Mouse (Mus musculus) MEL (cell line): ENCODE measurements around the gene Olfr1392. TPM values are rescaled to one million over a fixed set of nuclear protein-coding genes. Genes with fewer than 3 reads are reported as not detected.

ENCODE experiments used
- DNase-seq: peaks from one replicate; pipeline ENCODE4 v3.0.0; 2011; ENCODE audit warnings: low read depth, low spot score
- H3K27ac ChIP-seq: 2 replicates; pipeline ENCODE4 v1.5.1; 2012; ENCODE audit warnings: low read depth, mild to moderate bottlenecking, control low read depth, low read length, moderate library complexity; ENCODE audit not compliant: control insufficient read depth
- H3K27me3 ChIP-seq, 2 experiments: fragments of 150-350 bp in 1 of 2; sonication (generic) in 1 of 2; 2 replicates each; pipeline ENCODE4 v1.6.1; 2012; ENCODE audit warnings: low read length in 2 of 2, mild to moderate bottlenecking in 2 of 2, improper control_type of control experiment in 1 of 2, moderate library complexity in 1 of 2; ENCODE audit not compliant: insufficient read depth in 2 of 2, control insufficient read depth in 1 of 2
- H3K36me3 ChIP-seq, 2 experiments: 2 replicates each; pipeline ENCODE4 v1.6.1; 2012 to 2014; ENCODE audit warnings: low read length in 2 of 2, improper control_type of control experiment in 1 of 2, inconsistent platforms in 1 of 2, mild to moderate bottlenecking in 1 of 2; ENCODE audit not compliant: insufficient read depth in 2 of 2, control insufficient read depth in 1 of 2
- H3K4me1 ChIP-seq, 2 experiments: fragments of 150-350 bp in 1 of 2; sonication (generic) in 1 of 2; 2 replicates each; pipeline ENCODE4 v1.6.1; 2012; ENCODE audit warnings: low read length in 2 of 2, improper control_type of control experiment in 1 of 2, mild to moderate bottlenecking in 1 of 2; ENCODE audit not compliant: insufficient read depth in 2 of 2, control insufficient read depth in 1 of 2
- H3K4me3 ChIP-seq, 2 experiments: fragments of 150-350 bp in 1 of 2; sonication (generic) in 1 of 2; 2 replicates each; pipeline ENCODE4 v1.5.1; 2012; ENCODE audit warnings: low read depth in 2 of 2, low read length in 2 of 2, mild to moderate bottlenecking in 2 of 2, moderate library complexity in 2 of 2, control low read depth in 1 of 2, improper control_type of control experiment in 1 of 2; ENCODE audit not compliant: control insufficient read depth in 1 of 2, insufficient read depth in 1 of 2
- H3K79me2 ChIP-seq: 2 replicates; pipeline ENCODE4 v1.6.1; 2012; ENCODE audit warnings: mild to moderate bottlenecking, low read length, moderate library complexity; ENCODE audit not compliant: control insufficient read depth, poor library complexity, insufficient read depth
- H3K9ac ChIP-seq: 2 replicates; pipeline ENCODE4 v1.6.1; 2012; ENCODE audit warnings: low read depth, mild to moderate bottlenecking, control low read depth, low read length, moderate library complexity; ENCODE audit not compliant: control insufficient read depth, poor library complexity, severe bottlenecking
- H3K9me3 ChIP-seq: fragments of 150-350 bp; sonication (generic); replicated peaks from 2 replicates; pipeline ENCODE4 v1.6.1; 2012; ENCODE audit warnings: mild to moderate bottlenecking, low read length, improper control_type of control experiment, moderate library complexity; ENCODE audit not compliant: insufficient read depth
- BHLHE40 ChIP-seq: IDR thresholded peaks from 2 replicates; pipeline ENCODE4 v1.6.1; 2012; ENCODE audit warnings: low read depth, mild to moderate bottlenecking, inconsistent platforms, low read length, improper control_type of control experiment, borderline replicate concordance
- CHD2 ChIP-seq: IDR thresholded peaks from 2 replicates; pipeline ENCODE4 v1.6.1; 2011; ENCODE audit warnings: low read length, improper control_type of control experiment
- CTCF ChIP-seq, 3 experiments: IDR thresholded peaks in 2 of 3; conservative IDR thresholded peaks in 1 of 3; 2 replicates each; pipeline ENCODE4 v1.5.1; 2011 to 2012; ENCODE audit warnings: low read length in 3 of 3, low read depth in 2 of 3, mild to moderate bottlenecking in 2 of 3, improper control_type of control experiment in 1 of 3, inconsistent platforms in 1 of 3, mixed read lengths in 1 of 3, moderate library complexity in 1 of 3; ENCODE audit not compliant: control insufficient read depth in 1 of 3, insufficient read depth in 1 of 3, poor library complexity in 1 of 3, severe bottlenecking in 1 of 3
- ELF1 ChIP-seq: IDR thresholded peaks from 2 replicates; pipeline ENCODE4 v1.6.1; 2014; ENCODE audit warnings: low read depth, mild to moderate bottlenecking, inconsistent platforms, low read length, improper control_type of control experiment, moderate library complexity
- EP300 ChIP-seq, 2 experiments: IDR thresholded peaks; 2 replicates each; pipeline ENCODE4 v1.6.1; 2011; ENCODE audit warnings: improper control_type of control experiment in 2 of 2, low read length in 2 of 2, low read depth in 1 of 2, mild to moderate bottlenecking in 1 of 2
- ETS1 ChIP-seq: IDR thresholded peaks from 2 replicates; pipeline ENCODE4 v1.6.1; 2012; ENCODE audit warnings: low read depth, mild to moderate bottlenecking, inconsistent platforms, low read length, improper control_type of control experiment, moderate library complexity
- GABPA ChIP-seq: IDR thresholded peaks from 2 replicates; pipeline ENCODE4 v1.6.1; 2012; ENCODE audit warnings: low read depth, mild to moderate bottlenecking, inconsistent platforms, low read length, improper control_type of control experiment, moderate library complexity
- GATA1 ChIP-seq: IDR thresholded peaks from 2 replicates; pipeline ENCODE4 v1.6.1; 2011; ENCODE audit warnings: low read depth, low read length, improper control_type of control experiment
- JUND ChIP-seq: IDR thresholded peaks from 2 replicates; pipeline ENCODE4 v1.6.1; 2011; ENCODE audit warnings: low read depth, mild to moderate bottlenecking, improper control_type of control experiment, low read length
- MAFK ChIP-seq: IDR thresholded peaks from 2 replicates; pipeline ENCODE4 v1.6.1; 2011; ENCODE audit warnings: low read depth, mild to moderate bottlenecking, low read length, improper control_type of control experiment, borderline replicate concordance
- MAX ChIP-seq: IDR thresholded peaks from 2 replicates; pipeline ENCODE4 v1.6.1; 2011; ENCODE audit warnings: low read length, improper control_type of control experiment
- MYB ChIP-seq: IDR thresholded peaks from 2 replicates; pipeline ENCODE4 v1.6.1; 2011; ENCODE audit warnings: mild to moderate bottlenecking, low read depth, low read length, improper control_type of control experiment
- MYC ChIP-seq: IDR thresholded peaks from 2 replicates; pipeline ENCODE4 v1.6.1; 2011; ENCODE audit warnings: low read depth, mild to moderate bottlenecking, low read length, improper control_type of control experiment, moderate library complexity
- NRF1 ChIP-seq: IDR thresholded peaks from 2 replicates; pipeline ENCODE4 v1.6.1; 2014; ENCODE audit warnings: low read depth, mild to moderate bottlenecking, inconsistent platforms, low read length, improper control_type of control experiment, moderate library complexity; ENCODE audit not compliant: poor library complexity, insufficient read depth, severe bottlenecking
- POLR2AphosphoS5 ChIP-seq: IDR thresholded peaks from 2 replicates; pipeline ENCODE4 v1.6.1; 2012; ENCODE audit warnings: low read depth, borderline replicate concordance, mild to moderate bottlenecking, inconsistent platforms, low read length, moderate library complexity, mixed read lengths
- RCOR1 ChIP-seq: IDR thresholded peaks from 2 replicates; pipeline ENCODE4 v1.6.1; 2012; ENCODE audit warnings: low read depth, mild to moderate bottlenecking, inconsistent platforms, low read length, improper control_type of control experiment
- SIN3A ChIP-seq: IDR thresholded peaks from 2 replicates; pipeline ENCODE4 v1.6.1; 2012; ENCODE audit warnings: low read length, improper control_type of control experiment, inconsistent platforms
- SMC3 ChIP-seq: IDR thresholded peaks from 2 replicates; pipeline ENCODE4 v1.6.1; 2011; ENCODE audit warnings: low read depth, low read length, improper control_type of control experiment
- TAL1 ChIP-seq: IDR thresholded peaks from 2 replicates; pipeline ENCODE4 v1.6.1; 2012; ENCODE audit warnings: mild to moderate bottlenecking, inconsistent platforms, low read length, moderate library complexity, mixed read lengths
- TBP ChIP-seq: IDR thresholded peaks from 2 replicates; pipeline ENCODE4 v1.8.0; 2011; ENCODE audit warnings: low read depth, low read length, improper control_type of control experiment
- TCF12 ChIP-seq: IDR thresholded peaks from 2 replicates; pipeline ENCODE4 v1.6.1; 2014; ENCODE audit warnings: low read depth, mild to moderate bottlenecking, inconsistent platforms, low read length, improper control_type of control experiment, moderate library complexity
- UBTF ChIP-seq: IDR thresholded peaks from 2 replicates; pipeline ENCODE4 v1.6.1; 2012; ENCODE audit warnings: low read depth, mild to moderate bottlenecking, inconsistent platforms, low read length, improper control_type of control experiment, moderate library complexity, borderline replicate concordance; ENCODE audit not compliant: insufficient read depth
- USF1 ChIP-seq: IDR thresholded peaks from 2 replicates; pipeline ENCODE4 v1.6.1; 2014; ENCODE audit warnings: low read depth, mild to moderate bottlenecking, inconsistent platforms, low read length, improper control_type of control experiment, moderate library complexity
- USF2 ChIP-seq, 2 experiments: IDR thresholded peaks; 2 replicates each; pipeline ENCODE4 v1.6.1; 2011 to 2012; ENCODE audit warnings: improper control_type of control experiment in 2 of 2, low read length in 2 of 2, borderline replicate concordance in 1 of 2, inconsistent platforms in 1 of 2, low read depth in 1 of 2, mild to moderate bottlenecking in 1 of 2; ENCODE audit not compliant: insufficient read depth in 1 of 2
- polyA plus RNA-seq, 2 experiments: library from polyadenylated mRNA; stranded (reverse) in 1 of 2; unstranded in 1 of 2; fragments of >175 nt in 1 of 2; fragments of >200 nt in 1 of 2; gene quantifications; 2 replicates each; pipeline versions ENCODE4 v1.2.1 to v1.2.4; 2012; ENCODE audit warnings: low replicate concordance in 2 of 2, low read depth in 1 of 2; ENCODE audit not compliant: insufficient read length in 2 of 2, insufficient read depth in 1 of 2, missing spikeins in 1 of 2
- total RNA-seq: library from RNA; depleted of rRNA; stranded (reverse); fragments of 300-350 nt; gene quantifications from 2 replicates; pipeline ENCODE4 v1.2.3, GENCODE M21; 2012

Gene Olfr1392
- total and polyA plus RNA-seq, 3 experiments = not detected

- peaks cover 27% of the 10 kb centered on the region in 2 experiments for H3K4me1 ChIP-seq
- peak overlapping the region; percentile 50 to 52 for H3K4me3 ChIP-seq
- H3K9me3 ChIP-seq = no peaks in the 10 kb centered on the region
- TF ChIP-seq GABPA (no peak), RCOR1 (peak; percentile 90), TAL1 (peak; percentile 82), SIN3A (peak; percentile 54; the same call in 1 of the 2 replicates), MAFK (no peak), ETS1 (peak; percentile 51; the same call in 1 of the 2 replicates), CHD2 (0 out of 2 replicates have a peak, but pooled peaks have one; percentile 4), TCF12 (peak; percentile 81), TBP (no peak), BHLHE40 (peak; percentile 8; the same call in 1 of the 2 replicates), JUND (no peak), MYC (0 out of 2 replicates have a peak, but pooled peaks have one; percentile 21), EP300 (IDR thresholded peaks at IDR 0.05; ENCODE audit: low read depth in 1 of 2, low read length in 2 of 2) (peak; percentile 71 to 78), MYB (no peak; the same call in 1 of the 2 replicates), ELF1 (0 out of 2 replicates have a peak, but pooled peaks have one; percentile 33), GATA1 (peak; percentile 81), MAX (peak; percentile 6)
- DNase-seq = peak; percentile 72
- H3K36me3 ChIP-seq = peaks cover 0 to 30% of the 10 kb centered on the region in 2 experiments; a peak in 2 of 4 replicates
- peak overlapping the region; percentile 70 for H3K9ac ChIP-seq
- H3K27ac ChIP-seq = peak overlapping the region; percentile 52
- no peaks in the 10 kb centered on the region for H3K27me3 ChIP-seq
- peaks cover 5% of the 10 kb centered on the region for H3K79me2 ChIP-seq
These were observed 39.3 kb upstream of the Olfr1392 start for GRCm38 (mm10) chr11:49245634-49246415.

GRCm38 (mm10) chr11:49246523-49246922, 38.6 kb upstream of the Olfr1392 start:
- Histone ChIP-seq H3K27ac (peak overlapping the region; percentile 37), H3K36me3 (peaks cover 0 to 26% of the 10 kb centered on the region in 2 experiments; a peak in 2 of 4 replicates), H3K4me3 (no peak overlapping the region), H3K9me3 (no peaks in the 10 kb centered on the region), H3K79me2 (peaks cover 9% of the 10 kb centered on the region), H3K27me3 (no peaks in the 10 kb centered on the region), H3K9ac (peak overlapping the region; percentile 70; the same call in 1 of the 2 replicates), H3K4me1 (peaks cover 21 to 23% of the 10 kb centered on the region in 2 experiments)
- TF ChIP-seq SIN3A = no peak
- TF ChIP-seq MYC = no peak
- no peak for TF ChIP-seq NRF1
- TF ChIP-seq BHLHE40 = no peak
- TF ChIP-seq SMC3 = no peak
- no peak for TF ChIP-seq MYB
- TF ChIP-seq RCOR1 = no peak
- TF ChIP-seq POLR2AphosphoS5 = no peak
- TF ChIP-seq UBTF = no peak
- TF ChIP-seq CTCF (IDR thresholded peaks at IDR 0.05 in 2 of 3, conservative IDR thresholded peaks at IDR 0.05 in 1 of 3; ENCODE audit: control insufficient read depth in 1 of 3, insufficient read depth in 1 of 3, low read depth in 2 of 3, low read length in 3 of 3, poor library complexity in 1 of 3, severe bottlenecking in 1 of 3) = no peak
- no peak for TF ChIP-seq USF2 (IDR thresholded peaks at IDR 0.05; ENCODE audit: borderline replicate concordance in 1 of 2, insufficient read depth in 1 of 2, low read depth in 1 of 2, low read length in 2 of 2)
- TF ChIP-seq GATA1 = no peak
- no peak for TF ChIP-seq TCF12
- no peak for TF ChIP-seq USF1
- no peak for TF ChIP-seq TBP
- DNase-seq = no peak
